Mouse (Mus musculus): ENCODE results near the gene Cfap100.

The Cfap100 gene

GRCm38 (mm10) chr6:90461181-90461580 is 32.6 kb upstream of the Cfap100 start:
- no peak for DNase-seq (ENCODE audit: inconsistent age in 2 of 2, low spot score in 1 of 2)

DNA sequence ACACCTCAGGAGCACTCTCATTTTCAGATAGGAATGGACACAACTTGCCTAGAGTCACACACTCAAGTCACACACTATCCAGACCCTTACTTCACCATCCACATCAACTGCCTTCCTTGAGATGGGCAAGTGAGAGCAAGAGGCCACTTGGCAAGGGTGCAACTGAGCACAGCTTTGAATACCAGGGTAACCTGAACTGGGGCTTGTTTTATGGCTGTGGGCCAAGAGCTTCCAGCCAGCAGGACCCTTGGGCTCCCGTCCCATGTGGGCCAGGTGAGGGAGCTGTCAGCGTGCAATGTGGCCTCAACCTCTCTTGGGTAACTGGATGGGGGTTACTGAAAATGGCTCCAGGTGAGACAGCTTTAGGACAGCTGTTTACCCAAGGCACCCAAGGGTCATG is 28.8 kb upstream of the Cfap100 start:
- no peak for DNase-seq (ENCODE audit: inconsistent age in 2 of 2, low spot score in 1 of 2)

DNA sequence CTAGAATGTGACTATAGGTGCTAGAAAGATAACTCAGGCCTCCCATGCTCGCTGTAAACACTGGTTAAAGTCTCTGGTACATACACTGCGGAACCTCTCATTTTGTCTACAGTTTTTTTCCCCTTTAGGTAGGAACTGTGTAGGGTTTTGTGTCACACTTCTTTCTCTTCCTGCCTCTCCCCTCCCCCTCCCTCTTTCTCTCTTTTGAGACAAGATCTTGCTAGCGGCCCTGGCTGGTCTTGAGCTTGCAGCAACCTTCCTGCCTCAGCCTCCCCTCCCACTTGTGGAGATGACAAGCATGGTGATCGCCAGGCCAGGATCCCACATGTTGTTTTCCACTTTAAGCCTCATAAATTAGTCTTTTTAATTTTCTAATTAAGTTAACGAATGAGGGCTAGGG is 25.2 kb upstream of the Cfap100 start:
- no peak for DNase-seq (ENCODE audit: inconsistent age in 2 of 2, low spot score in 1 of 2)

DNA sequence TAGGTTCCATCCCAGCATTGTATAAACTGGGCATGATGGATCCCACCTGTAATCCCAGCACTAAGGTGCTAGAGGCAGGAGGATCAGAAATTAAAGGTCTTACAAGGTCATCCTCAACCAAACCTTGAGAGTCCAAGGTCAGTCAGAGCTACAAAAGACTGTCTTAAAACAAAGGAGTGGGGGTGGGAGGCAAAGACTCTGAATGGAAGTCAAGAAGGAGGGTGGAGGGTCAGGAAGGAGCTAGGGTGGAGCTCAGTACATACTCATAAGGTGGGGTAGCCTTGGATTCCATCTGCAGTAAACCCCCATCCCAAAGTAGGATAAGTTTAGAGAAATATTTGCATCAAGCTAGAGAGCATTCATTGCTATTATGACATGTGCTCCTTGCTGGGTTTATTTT is 24.0 kb upstream of the Cfap100 start:
- no peak for DNase-seq (ENCODE audit: inconsistent age in 2 of 2, low spot score in 1 of 2)

DNA sequence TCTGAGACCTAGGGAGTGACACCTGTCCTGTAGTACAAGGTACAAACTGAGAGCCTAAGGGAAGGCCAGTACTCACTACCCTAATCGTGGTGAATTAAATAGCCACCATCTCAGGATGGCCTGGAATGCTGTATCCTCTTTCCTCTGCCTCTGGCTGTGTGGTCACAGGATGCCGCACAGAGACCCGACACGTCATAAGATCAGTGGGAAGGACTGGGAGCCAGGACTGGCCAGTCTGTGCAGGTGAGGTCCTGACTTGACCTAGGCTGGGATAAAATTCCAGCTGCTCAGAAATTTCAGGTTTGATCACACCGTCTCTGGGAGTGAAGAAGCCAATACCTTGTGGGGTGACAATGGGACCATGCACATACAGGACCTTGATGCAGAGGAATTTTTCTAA is 22.9 kb upstream of the Cfap100 start:
- no peak for DNase-seq (ENCODE audit: inconsistent age in 2 of 2, low spot score in 1 of 2)

GRCm38 (mm10) chr6:90450697-90451096 is 22.1 kb upstream of the Cfap100 start:
- DNase-seq (ENCODE audit: inconsistent age in 2 of 2, low spot score in 1 of 2) = peak; percentile 58 to 81

- DNase-seq (ENCODE audit: inconsistent age in 2 of 2, low spot score in 1 of 2) = peak; percentile 81 to 95
Measured at GRCm38 (mm10) chr6:90450179-90450578, 21.6 kb upstream of the Cfap100 start.

DNA sequence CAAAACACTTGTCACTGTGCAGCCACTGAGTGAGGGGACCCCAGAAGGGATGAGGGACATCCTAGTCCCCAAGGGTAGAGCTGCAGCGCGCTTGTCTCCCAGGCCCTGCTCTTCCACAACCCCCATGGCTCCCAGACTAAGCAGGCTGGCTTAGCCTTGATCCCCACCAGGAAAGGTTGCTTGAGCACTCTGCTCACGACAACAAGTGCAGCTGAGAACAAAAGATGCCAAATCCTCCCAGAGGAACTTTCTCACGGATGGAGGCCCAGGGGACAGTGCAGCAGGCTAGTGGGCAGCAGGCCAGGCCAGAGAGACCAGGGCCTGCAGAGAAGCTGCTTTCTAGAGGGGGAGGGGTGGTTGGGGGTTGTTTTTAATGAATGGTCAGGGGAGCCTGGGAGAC is 18.3 kb upstream of the Cfap100 start:
- DNase-seq (ENCODE audit: inconsistent age in 2 of 2, low spot score in 1 of 2) = no peak

- DNase-seq (ENCODE audit: inconsistent age in 2 of 2, low spot score in 1 of 2) = no peak
Measured at GRCm38 (mm10) chr6:90437041-90437440, 8.4 kb upstream of the Cfap100 start.

- DNase-seq (ENCODE audit: inconsistent age in 2 of 2, low spot score in 1 of 2) = no peak
Measured at GRCm38 (mm10) chr6:90436192-90436907, 7.8 kb upstream of the Cfap100 start.

DNA sequence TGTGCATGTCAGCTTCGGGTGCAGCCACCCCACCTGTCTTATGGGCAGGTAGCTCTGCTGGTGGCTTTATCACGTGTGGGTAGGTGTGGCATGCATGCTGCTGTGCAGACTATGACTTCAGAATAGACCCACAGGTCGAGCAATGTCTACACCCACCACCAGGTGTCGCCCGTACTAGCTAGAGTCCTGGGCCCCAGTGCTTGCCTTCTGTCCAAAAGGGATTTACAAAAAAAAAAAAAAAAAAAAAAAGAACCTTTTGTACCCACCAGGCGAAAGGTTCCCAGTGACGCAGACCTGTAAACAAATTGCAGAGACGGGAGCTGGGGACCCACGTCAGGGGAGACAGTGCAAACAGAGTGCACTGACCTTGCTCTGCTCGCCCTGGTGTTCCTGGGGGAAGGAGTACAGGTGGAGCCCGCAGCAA is 6.6 kb upstream of the Cfap100 start:
- peak; percentile 83 to 93 for DNase-seq (ENCODE audit: inconsistent age in 2 of 2, low spot score in 1 of 2)

- DNase-seq (ENCODE audit: inconsistent age in 2 of 2, low spot score in 1 of 2) = no peak
Measured at GRCm38 (mm10) chr6:90434687-90435086, 6.1 kb upstream of the Cfap100 start.

DNA sequence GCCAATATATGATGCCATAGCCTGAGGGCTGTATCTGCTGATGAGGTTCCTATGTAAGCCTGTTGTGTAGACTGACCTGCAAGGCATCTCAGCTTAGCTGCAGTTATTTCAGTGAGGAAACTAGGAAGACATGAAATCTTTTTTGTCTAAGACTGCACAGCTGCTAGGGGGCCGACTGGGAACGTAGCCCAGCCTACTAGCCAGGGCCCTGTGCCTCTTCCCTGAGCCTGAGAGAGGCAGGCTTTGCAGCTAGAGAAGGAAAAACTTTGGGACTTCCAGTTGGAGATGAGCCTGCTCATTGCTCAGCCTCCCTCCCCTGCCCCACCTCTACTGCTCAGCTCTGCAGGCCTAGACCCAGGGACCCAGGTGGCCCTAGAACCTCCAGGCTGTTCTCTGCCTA is 2.9 kb upstream of the Cfap100 start:
- DNase-seq (ENCODE audit: inconsistent age in 2 of 2, low spot score in 1 of 2) = no peak

- no peak for DNase-seq (ENCODE audit: inconsistent age in 2 of 2, low spot score in 1 of 2)
Measured at GRCm38 (mm10) chr6:90429911-90430310, 1.3 kb upstream of the Cfap100 start.

DNA sequence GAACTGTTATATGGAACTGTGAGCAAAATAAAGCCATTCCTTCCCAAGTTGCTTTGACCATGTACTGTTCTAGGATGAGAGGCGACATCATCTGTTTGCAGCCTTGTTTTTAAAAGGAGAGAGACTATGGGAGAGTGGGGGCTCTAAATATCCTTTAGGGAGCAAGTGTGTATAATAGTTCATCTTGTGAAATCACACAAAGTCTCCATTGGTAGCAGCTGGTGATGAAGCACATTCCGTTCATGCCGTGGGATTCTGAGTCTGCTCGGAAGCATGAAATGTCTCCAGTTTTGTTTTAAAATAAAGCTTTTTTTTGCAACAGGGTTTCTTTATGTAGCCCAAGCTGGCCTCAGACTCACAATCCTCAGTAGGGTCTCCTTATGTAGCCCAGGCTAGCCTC is 2.6 kb downstream of the Cfap100 start:
- DNase-seq (ENCODE audit: inconsistent age in 2 of 2, low spot score in 1 of 2) = no peak

DNA sequence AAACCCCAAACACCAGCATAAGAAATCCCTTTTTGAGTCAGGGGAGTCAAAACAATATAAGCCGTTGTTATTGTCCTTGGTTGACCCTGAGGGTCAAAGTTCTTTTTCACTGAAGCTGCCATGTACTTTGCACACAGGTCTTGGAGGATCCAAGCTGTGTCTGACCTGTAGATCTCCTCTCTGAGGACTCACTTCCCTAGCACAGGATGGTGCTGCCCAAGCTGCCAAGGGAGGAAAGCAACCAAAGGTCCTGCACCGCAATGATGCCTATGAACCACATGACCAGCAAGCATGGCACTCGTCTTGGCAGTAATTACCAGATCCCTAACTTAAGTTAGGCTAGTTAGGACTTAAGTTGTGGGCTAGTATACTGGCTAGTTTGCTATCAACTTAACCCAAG is 3.2 kb downstream of the Cfap100 start:
- no peak for DNase-seq (ENCODE audit: inconsistent age in 2 of 2, low spot score in 1 of 2)

DNA sequence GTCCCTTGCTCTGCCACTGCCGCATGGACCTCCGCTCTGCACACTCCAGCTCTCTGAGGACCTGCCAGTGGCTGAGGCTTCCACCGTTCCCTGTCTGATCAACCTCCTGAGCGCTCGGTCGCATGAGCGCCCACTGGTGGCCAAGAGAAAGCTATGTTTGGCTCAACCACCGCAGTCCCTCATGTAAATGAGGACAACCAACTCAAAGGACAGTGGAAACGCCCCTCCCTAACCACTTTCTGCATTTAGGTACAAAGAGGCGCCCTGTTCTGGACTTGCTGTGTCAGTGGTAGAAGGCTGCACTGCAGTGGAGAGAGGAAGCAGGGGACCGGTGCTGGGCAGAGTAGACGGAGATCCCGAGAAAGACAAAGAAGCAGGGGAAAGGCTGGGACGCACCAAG is 6.0 kb downstream of the Cfap100 start:
- DNase-seq (ENCODE audit: inconsistent age in 2 of 2, low spot score in 1 of 2) = peak; percentile 86 to 92

DNA sequence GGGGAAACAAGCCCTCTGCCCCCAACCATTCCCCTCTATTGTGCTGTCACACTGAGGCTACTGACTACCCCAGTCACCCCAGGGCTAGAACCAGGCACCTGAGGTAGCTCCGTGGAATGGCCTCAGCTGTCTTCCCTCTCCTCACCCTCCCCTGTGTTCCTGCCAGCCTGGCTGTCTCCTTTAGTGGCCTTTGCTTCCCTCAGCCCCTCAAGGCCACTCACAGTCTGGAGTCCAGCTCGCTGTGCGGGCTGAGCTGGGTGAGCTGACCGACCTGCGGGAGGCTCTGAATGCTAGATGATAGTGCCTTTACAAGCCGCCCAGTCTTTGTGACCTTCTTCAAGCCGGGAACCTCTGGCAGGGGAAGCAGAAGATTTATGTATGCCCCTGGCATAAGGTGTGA is 16.7 kb downstream of the Cfap100 start:
- DNase-seq (ENCODE audit: inconsistent age in 2 of 2, low spot score in 1 of 2) = peak; percentile 74 to 77

GRCm38 (mm10) chr6:90410972-90411371 is 17.6 kb downstream of the Cfap100 start:
- no peak for DNase-seq (ENCODE audit: inconsistent age in 2 of 2, low spot score in 1 of 2)

GRCm38 (mm10) chr6:90408632-90409031 is 20.0 kb downstream of the Cfap100 start:
- peak in 1 of 2 experiments; percentile 61 for DNase-seq (ENCODE audit: inconsistent age in 2 of 2, low spot score in 1 of 2)

DNA sequence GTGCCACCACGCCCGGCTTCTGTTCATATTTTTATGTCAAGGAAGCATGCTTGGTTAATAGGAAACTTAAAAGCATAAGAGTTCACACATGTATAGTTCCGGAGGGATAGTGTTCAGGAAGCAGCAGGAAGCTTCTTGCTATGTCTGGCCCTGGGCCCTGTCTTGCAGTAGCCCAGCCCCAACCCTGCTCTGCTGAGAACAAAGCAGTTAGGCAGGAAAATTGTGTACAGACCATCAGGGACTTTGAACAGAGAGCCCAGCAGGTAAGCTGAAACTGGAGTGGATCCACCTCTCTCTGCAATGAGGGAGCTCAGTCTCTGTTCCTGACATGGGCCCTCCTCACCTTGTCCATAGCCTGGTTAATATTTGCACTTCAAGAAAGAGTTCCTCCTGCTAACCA is 31.3 kb downstream of the Cfap100 start:
- no peak for DNase-seq (ENCODE audit: inconsistent age in 2 of 2, low spot score in 1 of 2)

GRCm38 (mm10) chr6:90395751-90396150 is 32.8 kb downstream of the Cfap100 start:
- no peak for DNase-seq (ENCODE audit: inconsistent age in 2 of 2, low spot score in 1 of 2)

DNA sequence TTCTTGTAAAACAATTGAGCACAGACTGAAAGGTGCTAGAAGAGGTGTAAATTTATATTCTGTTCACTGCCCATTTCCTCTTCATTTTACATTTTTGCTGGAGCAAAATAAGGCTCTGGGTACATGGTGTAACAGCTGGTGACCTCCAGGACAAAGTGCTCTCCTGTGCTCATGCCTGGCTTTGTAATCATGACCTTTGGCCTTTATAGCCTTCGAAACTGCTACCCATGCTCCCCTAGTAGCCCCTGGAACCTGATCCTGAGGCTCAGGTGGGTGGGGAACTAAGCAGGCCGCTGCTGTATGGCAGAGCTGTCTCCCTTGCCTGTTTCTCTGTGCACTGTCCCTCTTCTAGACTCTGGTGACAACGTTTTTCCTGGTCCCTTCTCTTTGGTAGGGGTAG is 34.6 kb downstream of the Cfap100 start:
- DNase-seq (ENCODE audit: inconsistent age in 2 of 2, low spot score in 1 of 2) = no peak

All from adrenal gland, adult (tissue).